Mouse (Mus musculus) urinary bladder, postnatal 14 days (tissue): ENCODE measurements around the gene Mettl17.
"Not testable (repeated sequence)": the region's sequence is repeated elsewhere in the genome, so short reads cannot be mapped to it uniquely, and the experiment has no call there.

ENCODE experiments used
- DNase-seq: peaks from one replicate; pipeline ENCODE4 v3.0.0; 2021; ENCODE audit warnings: low spot score

The Mettl17 gene

GRCm38 (mm10) chr14:51884598-51885331 lies at the start of gene Mettl17:
TSS of gene Mettl17 (plus strand) at chr14:51884842.
- DNase-seq = peak; percentile 97

- not testable (repeated sequence) for DNase-seq
Measured at GRCm38 (mm10) chr14:51838480-51838879, 46.2 kb upstream of the Mettl17 start.

- no peak for DNase-seq
Measured at GRCm38 (mm10) chr14:51842250-51842649, 42.4 kb upstream of the Mettl17 start.

GRCm38 (mm10) chr14:51842781-51843180 lies 41.9 kb upstream of the Mettl17 start:
- no peak for DNase-seq

- DNase-seq = no peak
Measured at GRCm38 (mm10) chr14:51843882-51844281, 40.8 kb upstream of the Mettl17 start.

- DNase-seq = no peak
Measured at GRCm38 (mm10) chr14:51846566-51846965, 38.1 kb upstream of the Mettl17 start.

- DNase-seq = not testable (repeated sequence)
Measured at GRCm38 (mm10) chr14:51851006-51851405, 33.6 kb upstream of the Mettl17 start.

GRCm38 (mm10) chr14:51853399-51853798 lies 31.2 kb upstream of the Mettl17 start, which contains the start of gene Ear6:
TSS of gene Ear6 (plus strand) at chr14:51853699.
- DNase-seq = no peak

- not testable (repeated sequence) for DNase-seq
Measured at GRCm38 (mm10) chr14:51855280-51855679, 29.4 kb upstream of the Mettl17 start.

- DNase-seq = peak; percentile 35
Measured at GRCm38 (mm10) chr14:51863603-51864002, 21.0 kb upstream of the Mettl17 start.

GRCm38 (mm10) chr14:51870756-51871155 lies 13.9 kb upstream of the Mettl17 start:
- no peak for DNase-seq

- no peak for DNase-seq
Measured at GRCm38 (mm10) chr14:51871741-51872140, 12.9 kb upstream of the Mettl17 start.

- no peak for DNase-seq
Measured at GRCm38 (mm10) chr14:51877517-51877916, 7.1 kb upstream of the Mettl17 start.

- peak; percentile 89 for DNase-seq
Measured at GRCm38 (mm10) chr14:51883527-51884030, 1.1 kb upstream of the Mettl17 start.

- no peak for DNase-seq
Measured at GRCm38 (mm10) chr14:51884031-51884544, 554 bp upstream of the Mettl17 start.

- DNase-seq = no peak
Measured at GRCm38 (mm10) chr14:51886051-51886450, 1.4 kb downstream of the Mettl17 start.

GRCm38 (mm10) chr14:51889833-51890232 lies 5.2 kb downstream of the Mettl17 start:
- DNase-seq = no peak

- DNase-seq = no peak
Measured at GRCm38 (mm10) chr14:51892191-51892939, 7.7 kb downstream of the Mettl17 start, which contains the start of gene Slc39a2. TSS of gene Slc39a2 (plus strand) at chr14:51892889.

- peak; percentile 42 for DNase-seq
Measured at GRCm38 (mm10) chr14:51893094-51893794, 8.6 kb downstream of the Mettl17 start.

- no peak for DNase-seq
Measured at GRCm38 (mm10) chr14:51893809-51894208, 9.2 kb downstream of the Mettl17 start.

GRCm38 (mm10) chr14:51895071-51895470 lies 10.4 kb downstream of the Mettl17 start:
- no peak for DNase-seq

- DNase-seq = no peak
Measured at GRCm38 (mm10) chr14:51896019-51896418, 11.4 kb downstream of the Mettl17 start.
